Mouse (Mus musculus) ES-E14 (cell line): ENCODE measurements around the gene Unc13c.

Experiments
- CHD2 ChIP-seq: IDR thresholded peaks from 2 replicates; pipeline ENCODE4 v1.6.1; 2014; ENCODE audit warnings: mild to moderate bottlenecking, low read depth, low read length, inconsistent platforms
- HCFC1 ChIP-seq: IDR thresholded peaks from 2 replicates; pipeline ENCODE4 v1.6.1; 2012; ENCODE audit warnings: low read length, inconsistent platforms, borderline replicate concordance; ENCODE audit not compliant: insufficient read depth
- MAFK ChIP-seq: IDR thresholded peaks from 2 replicates; pipeline ENCODE4 v1.6.1; 2014; ENCODE audit warnings: mild to moderate bottlenecking, low read depth, low read length, inconsistent platforms; ENCODE audit not compliant: insufficient read depth
- ZC3H11A ChIP-seq: IDR thresholded peaks from 2 replicates; pipeline ENCODE4 v1.6.1; 2012; ENCODE audit warnings: low read depth, mild to moderate bottlenecking, inconsistent platforms, low read length, borderline replicate concordance
- ZNF384 ChIP-seq: IDR thresholded peaks from 2 replicates; pipeline ENCODE4 v1.6.1; 2012; ENCODE audit warnings: low read depth, low read length, inconsistent platforms

- TF ChIP-seq ZC3H11A (no peak), ZNF384 (no peak), CHD2 (no peak), MAFK (no peak), HCFC1 (no peak)
Measured at GRCm38 (mm10) chr9:73898516-73898915, 70.2 kb downstream of the Unc13c start.
